Mouse (Mus musculus): Measurements from ENCODE around the gene Slc23a4. TPM values are rescaled to one million over a fixed set of nuclear protein-coding genes. Genes with fewer than 3 reads are reported as not detected.

Gene Slc23a4
- polyA plus RNA-seq, 1 experiment from 2014 or later: 0.39 TPM

Other genes starting within 250 kb of the Slc23a4 start
- 7.6 and 8.6 TPM in 2 replicates for gene Agbl3, start 208.0 kb downstream of the Slc23a4 start, polyA plus RNA-seq (2015; fragmentation: Nextera tagmentation; extraction: Ambion mirVana)
- 2.5 and 2.7 TPM in 2 replicates for gene Tmem140, start 125.3 kb downstream of the Slc23a4 start, polyA plus RNA-seq (2015; fragmentation: Nextera tagmentation; extraction: Ambion mirVana)
- gene Cyren, start 110.3 kb downstream of the Slc23a4 start, polyA plus RNA-seq (2015; fragmentation: Nextera tagmentation; extraction: Ambion mirVana): 18.0 and 18.8 TPM in 2 replicates
- 11.3 and 11.5 TPM in 2 replicates for gene Wdr91, start 77.5 kb downstream of the Slc23a4 start, polyA plus RNA-seq (2015; fragmentation: Nextera tagmentation; extraction: Ambion mirVana)
- not detected in 2 replicates for gene Stra8, start 68.2 kb downstream of the Slc23a4 start, polyA plus RNA-seq (2015; fragmentation: Nextera tagmentation; extraction: Ambion mirVana)
- gene Cnot4, start 145.3 kb upstream of the Slc23a4 start, polyA plus RNA-seq (2015; fragmentation: Nextera tagmentation; extraction: Ambion mirVana): 37.2 and 39.4 TPM in 2 replicates
- 29.4 and 36.0 TPM in 2 replicates for gene Nup205, start 189.0 kb upstream of the Slc23a4 start, polyA plus RNA-seq (2015; fragmentation: Nextera tagmentation; extraction: Ambion mirVana)

Measured in limb, embryonic 13.5 days (tissue).